Mouse (Mus musculus): ENCODE measurements around the gene Matn4.
"Not testable (repeated sequence)": the region's sequence is repeated elsewhere in the genome, so short reads cannot be mapped to it uniquely, and the experiment has no call there.

Gene Matn4

DNA sequence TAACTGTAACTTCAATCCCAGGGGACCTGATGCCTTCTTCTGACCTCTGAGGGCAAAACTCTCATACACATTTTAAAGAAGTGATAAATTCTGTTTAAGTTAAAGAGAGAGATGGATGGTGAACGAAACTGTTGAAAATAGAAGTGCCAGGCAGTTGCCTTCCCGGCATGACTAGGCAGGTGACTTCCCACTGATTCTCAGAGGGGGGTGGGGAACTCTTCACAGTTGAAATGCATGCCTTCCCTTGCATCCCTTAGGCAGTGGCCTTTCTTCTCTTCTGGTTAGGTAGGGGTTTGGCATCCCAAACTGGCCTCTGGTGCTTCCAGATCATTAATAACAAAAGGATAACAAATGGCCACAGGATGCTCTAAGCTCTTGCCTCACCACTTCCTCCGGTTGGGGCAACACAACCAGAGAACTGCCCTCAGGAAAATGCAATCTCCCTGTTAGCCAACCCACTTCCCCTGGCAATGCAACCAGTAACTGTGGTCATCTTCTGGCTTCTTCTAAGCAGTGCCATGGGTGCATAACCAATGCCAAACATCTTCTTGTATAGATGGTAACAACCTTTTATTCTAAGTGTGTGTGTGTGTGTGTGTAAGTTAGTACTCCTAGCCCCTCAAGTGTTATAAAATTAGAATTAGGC is 32.4 kb downstream of the Matn4 start:
- no peak for DNase-seq (ENCODE audit: low read depth, low spot score)

DNA sequence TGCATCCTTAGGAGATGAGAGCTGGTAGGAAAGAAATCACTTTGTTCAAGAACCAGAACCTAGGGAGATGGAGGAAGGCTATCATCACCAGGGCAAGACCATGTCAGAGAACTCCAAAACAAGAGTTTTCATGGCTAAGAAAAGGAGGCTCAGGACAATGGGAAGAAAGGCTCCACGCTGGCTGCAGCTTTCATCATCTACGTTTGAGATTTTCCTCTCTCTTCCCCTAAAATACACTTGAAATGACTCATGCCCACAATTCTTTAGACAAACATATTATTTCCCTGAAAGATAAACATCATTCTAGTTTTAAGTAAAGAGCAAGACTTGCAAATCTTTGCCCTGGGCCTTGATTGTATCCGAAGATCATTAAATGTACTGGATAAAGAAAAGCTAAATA is 33.6 kb downstream of the Matn4 start:
- DNase-seq (ENCODE audit: low read depth, low spot score), result no peak

DNA sequence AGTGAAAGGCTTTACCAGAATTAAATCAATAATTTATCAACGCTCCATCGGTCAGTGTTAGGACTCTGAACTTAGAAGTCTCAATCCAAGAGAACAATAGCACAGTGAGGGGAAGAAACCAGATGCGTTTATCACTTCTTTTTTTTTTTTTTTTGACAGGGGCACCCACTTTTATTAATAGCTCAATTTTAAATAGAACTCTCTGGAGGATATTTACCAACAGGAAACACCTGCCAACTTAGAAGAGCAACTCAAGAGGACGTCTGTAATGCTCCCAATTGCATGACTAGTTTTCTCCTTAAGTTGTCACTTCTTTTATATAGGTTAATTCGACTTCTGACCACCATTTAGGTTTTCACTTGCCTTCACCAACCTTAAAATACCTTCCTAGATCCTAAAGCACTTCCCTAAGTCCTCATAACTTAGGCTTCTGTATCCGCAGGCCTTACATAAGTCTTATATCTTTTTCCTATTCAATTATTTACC is 36.3 kb downstream of the Matn4 start:
- no peak for DNase-seq (ENCODE audit: low read depth, low spot score)

DNA sequence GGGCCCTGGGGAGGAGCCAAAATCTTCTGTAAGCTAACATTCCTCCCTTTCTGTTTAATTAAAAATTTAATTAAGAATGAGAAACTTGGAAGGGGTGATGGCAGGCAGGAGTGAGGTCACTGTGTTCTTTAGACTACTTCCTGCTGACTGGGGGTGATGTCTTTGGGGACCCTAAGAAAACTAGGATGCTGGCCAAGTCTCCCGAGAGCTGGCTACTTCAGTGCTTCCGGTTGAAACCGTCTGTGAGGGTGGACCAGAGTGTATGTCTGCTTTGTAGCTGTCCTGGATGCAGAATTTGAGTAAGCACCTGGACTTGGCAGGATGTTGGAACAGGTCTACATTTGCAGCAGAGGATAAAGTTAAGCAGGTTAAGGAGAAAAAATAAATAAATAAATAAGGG is 38.0 kb downstream of the Matn4 start:
- no peak for DNase-seq (ENCODE audit: low read depth, low spot score)

DNA sequence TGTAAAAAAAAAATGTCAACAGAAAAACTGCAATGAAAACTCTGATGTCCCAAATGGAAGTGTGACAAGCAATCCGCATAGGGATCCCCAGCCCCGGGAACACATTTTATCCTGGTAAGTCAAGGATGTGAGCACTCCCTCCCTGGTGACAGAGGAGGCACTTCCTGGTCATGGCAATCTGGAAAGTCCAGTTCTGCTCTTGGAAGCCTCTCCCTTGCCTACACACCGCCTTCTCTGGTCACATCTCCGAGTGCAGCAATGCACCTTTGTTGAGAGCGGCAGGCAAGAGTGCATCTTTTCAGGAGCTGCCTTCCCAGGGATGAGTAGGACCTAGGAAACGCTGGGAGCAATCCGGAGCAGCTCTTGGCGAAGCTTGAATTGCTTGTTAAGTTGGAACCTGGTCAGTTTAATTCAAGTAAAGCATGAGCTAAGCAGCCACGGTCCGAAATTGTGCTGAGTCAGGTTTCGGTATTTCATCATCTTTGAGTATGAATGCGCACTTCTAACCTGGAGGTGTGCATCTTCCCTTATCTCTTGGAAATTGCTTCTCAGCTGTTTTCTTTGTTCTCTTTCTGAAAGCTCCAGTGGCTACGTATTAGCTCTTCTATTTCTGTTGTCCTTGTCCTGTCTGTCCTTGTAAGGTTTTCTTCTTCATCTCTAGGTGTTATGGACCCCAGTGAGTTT is 43.8 kb downstream of the Matn4 start:
- DNase-seq (ENCODE audit: low read depth, low spot score), result no peak

DNA sequence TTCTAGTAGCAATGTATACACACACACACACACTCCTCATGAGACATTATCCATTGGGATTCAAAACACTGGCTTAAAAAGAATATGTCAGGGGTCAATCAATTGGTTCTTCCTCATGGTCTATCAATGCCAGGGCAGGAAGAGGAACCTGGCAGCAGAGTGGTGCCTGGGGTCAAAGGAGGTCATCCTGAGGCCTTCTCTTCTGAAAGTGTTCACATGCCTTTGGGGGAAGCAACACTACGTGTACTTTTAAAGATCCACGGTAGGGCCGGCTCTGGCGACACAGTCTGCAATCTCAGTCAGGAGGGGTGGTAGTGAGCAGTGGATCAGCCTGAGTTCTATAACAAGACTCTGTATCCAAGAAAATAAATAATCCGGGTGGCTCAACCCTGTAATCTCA is 45.3 kb downstream of the Matn4 start:
- no peak for DNase-seq (ENCODE audit: low read depth, low spot score)

DNA sequence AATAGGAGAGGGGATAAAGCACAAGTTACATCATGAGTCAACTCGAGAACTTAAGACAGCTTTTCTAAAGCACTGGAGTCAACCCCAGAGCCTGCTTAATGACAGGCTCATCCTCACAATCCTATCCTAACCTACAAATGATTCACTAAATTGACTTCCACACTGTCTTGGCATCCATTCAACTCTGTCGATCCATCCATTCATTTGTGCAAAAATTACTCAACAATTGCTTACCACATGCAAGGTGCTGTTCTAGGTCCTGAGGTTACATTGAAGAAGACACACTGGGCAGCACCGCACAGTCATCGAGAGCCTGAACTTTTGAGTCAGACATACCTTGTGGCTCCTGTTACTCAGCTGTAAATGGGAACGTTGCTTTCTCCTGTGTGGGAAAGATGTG is 45.9 kb downstream of the Matn4 start:
- DNase-seq (ENCODE audit: low read depth, low spot score), result no peak

DNA sequence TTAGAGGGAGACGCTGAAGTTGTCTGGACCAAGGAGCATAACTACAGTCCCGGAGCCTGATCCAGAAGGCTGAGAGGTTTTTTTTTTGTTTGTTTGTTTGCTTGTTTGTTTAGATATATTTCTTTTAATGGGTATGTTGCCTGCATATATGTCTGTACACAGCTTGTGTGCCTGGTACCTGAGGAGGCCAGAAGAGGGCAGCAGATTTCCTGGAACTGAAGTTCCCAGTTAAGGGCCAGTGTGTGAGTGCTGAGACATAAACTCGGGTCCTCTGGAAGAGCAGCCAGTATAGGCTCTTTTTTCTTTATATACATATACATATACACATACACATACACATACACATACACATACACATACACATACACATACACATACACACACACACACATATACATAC is 46.6 kb downstream of the Matn4 start:
- no peak for DNase-seq (ENCODE audit: low read depth, low spot score)

DNA sequence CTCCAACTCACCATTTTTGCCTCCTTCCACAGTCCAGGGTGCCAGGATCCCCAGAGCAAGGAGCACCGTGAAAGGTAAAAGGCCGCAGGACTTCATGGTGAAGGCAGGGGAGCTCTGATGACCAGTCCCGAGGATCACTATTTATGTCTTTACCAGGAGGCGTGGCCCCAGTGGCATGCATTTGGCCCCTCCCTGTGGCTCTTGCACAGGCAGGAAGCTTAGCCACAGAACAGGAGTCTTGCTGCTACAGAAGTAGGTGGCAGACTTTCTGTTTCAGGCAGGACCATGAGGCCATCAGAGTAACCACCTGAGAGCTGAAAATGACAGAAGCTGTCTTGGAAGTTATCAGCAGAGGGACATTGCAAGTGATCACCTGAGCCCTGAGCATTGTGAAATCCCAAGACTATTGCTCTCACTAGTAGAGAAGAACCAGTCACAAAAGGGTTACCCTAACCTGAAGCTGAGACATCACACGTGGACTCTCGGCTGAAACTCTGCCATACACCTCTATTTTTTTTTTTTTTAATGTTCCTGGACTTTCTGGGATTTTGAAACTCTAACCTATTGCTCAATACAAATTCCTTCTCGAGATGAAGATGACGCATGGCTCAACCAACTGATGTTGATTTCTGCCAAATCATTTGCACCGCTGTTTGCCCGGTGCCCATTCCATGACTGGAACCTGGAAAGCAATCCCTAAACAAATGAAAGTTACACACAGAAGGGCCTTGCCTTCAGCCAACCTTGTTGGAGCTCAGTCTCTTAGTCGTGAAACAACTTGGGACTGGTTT is 48.6 kb downstream of the Matn4 start:
- no peak for DNase-seq (ENCODE audit: low read depth, low spot score)

DNA sequence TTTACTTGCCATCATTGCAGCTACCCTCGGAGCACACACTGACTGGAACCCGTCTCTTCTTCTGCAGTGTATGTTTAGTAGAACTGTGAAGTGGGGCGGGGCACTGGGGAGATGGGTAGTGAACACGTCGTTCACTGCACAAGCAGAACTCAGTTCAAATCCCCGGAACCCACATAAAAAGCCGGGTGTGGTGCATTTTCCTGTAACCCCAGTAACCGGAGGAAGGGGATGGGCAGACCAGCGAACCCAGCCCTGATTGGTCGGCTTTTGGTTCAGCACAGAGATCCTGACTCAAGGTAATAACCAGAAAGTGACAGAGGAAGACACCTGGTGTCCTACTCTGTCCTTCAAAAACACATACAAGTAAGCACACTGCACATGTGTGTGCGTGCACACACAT is 51.6 kb downstream of the Matn4 start:
- DNase-seq (ENCODE audit: low read depth, low spot score), result no peak

DNA sequence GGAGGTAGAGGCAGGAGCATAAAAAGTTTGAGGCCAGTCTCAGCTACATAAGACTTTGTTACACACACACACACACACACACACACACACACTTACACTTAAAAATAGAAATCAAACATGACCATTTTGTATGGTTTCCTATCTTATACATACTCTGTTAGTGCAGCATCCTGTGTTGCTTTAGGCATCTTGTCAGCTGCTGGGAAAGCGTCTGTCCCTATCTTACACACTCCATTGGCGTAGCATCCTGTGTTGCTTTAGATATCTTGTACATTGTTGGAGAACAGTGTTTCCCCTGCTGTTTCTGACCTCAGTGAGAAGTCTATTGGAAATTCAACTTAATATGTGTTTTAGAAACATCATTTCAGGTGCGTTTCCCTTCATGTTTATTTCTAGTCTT is 52.3 kb downstream of the Matn4 start:
- DNase-seq (ENCODE audit: low read depth, low spot score), result no peak

DNA sequence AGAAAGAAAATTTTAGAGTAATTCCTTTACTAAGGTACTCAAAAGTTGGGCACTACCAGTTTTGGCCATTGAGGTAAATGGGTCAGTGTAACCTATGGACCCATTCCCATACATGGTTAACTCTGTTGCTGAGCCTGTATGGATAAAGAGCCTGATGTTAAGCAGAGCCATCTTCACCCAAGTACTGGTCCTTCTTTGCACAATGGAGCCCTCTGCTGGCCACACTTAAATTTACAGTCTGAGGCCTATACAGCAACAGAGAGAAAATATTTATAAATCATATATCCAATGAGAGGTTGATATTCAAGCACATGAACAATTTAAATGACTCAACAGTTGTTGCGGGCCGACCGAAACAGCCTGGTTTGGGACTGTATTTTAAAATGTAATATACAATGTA is 56.0 kb downstream of the Matn4 start:
- peak; percentile 70 for DNase-seq (ENCODE audit: low read depth, low spot score)

DNA sequence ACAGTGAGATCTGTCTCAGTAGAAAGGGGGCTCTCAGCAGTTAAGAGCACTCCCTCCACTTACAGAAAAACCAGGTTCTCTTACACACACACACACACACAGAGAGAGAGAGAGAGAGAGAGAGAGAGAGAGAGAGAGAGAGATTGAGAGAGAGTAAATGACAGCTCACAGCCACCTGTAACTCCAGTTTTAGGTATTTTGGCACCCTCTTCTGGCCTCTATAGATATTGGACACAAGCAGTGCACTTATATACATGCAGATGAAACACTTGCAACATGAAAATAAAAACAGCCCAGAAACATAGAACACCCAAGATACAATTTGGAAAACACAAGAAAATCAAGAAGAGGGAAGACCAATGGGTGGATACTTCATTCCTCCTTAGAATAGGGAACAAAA is 57.3 kb downstream of the Matn4 start:
- not testable (repeated sequence) for DNase-seq (ENCODE audit: low read depth, low spot score)

DNA sequence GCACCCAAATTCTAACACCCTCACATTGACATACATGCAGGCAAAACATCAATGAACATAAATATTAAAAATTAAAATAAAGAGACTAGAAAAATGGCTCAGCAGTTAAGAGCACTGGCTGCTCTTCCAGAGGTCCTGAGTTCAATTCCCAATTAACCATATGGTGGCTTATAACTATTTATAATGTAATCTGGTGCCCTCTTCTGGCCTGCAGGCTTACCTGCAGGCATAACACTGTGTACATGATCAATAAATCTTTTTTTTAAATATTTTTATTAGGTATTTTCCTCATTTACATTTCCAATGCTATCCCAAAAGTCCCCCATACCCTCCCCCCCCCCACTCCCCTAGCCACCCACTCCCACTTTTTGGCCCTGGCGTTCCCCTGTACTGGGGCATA is 61.2 kb downstream of the Matn4 start:
- not testable (repeated sequence) for DNase-seq (ENCODE audit: low read depth, low spot score)
